Mouse (Mus musculus) stomach, postnatal 0 days (tissue): ENCODE measurements around the gene Ddx49.

ENCODE experiments used
- CTCF ChIP-seq: IDR thresholded peaks from 2 replicates; pipeline ENCODE4 v1.5.1; 2016; ENCODE audit warnings: antibody characterized with exemption, low read depth, mild to moderate bottlenecking, moderate library complexity
- EP300 ChIP-seq: optimal IDR thresholded peaks from 2 replicates; pipeline ENCODE3; 2016; ENCODE audit warnings: antibody characterized with exemption

DNA sequence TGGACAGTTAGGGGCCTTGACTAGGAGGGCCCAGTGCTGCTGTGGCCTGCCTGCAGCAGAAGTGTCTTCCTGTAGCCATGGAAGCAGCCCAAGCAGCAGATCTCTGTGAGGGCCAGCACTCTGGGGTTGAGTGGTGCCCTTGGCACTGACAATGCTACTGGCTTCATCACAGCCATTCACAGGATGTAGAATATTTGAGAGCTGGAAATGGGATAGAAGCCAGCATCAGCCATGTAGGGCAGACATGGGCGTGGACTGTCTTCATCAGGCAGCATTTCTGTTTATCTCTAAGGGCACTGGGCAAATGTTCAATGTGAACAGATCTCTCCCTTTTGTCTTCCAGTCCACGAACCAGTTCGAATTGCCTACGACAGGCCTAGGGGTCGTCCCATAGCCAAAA lies 43.7 kb downstream of the Ddx49 start:
- TF ChIP-seq CTCF = no peak
- TF ChIP-seq EP300 = no peak
